Mouse (Mus musculus) liver, postnatal 0 days (tissue): ENCODE data around the gene Fzd1. TPM values are rescaled to one million over a fixed set of nuclear protein-coding genes. Genes with fewer than 3 reads are reported as not detected.

ENCODE experiments used
- ATAC-seq: fragments of 200-750 bp; cut with Nextera tagmentation; 2 replicates; pipeline ENCODE4 v1.8.0; 2017; ENCODE audit warnings: mild to moderate bottlenecking, moderate library complexity
- DNase-seq: peaks from one replicate; pipeline ENCODE4 v3.0.0-alpha.2; 2016
- H3K27ac ChIP-seq: fragments of 300-500 bp; sonication (generic); 2 replicates; pipeline ENCODE4 v1.5.1; 2014; ENCODE audit warnings: antibody characterized with exemption, moderate library complexity, mild to moderate bottlenecking, low read depth
- H3K27me3 ChIP-seq: fragments of 300-500 bp; sonication (generic); 2 replicates; pipeline ENCODE4 v1.6.1; 2014; ENCODE audit warnings: low read length, control low read depth, mixed read lengths; ENCODE audit not compliant: insufficient read depth
- H3K36me3 ChIP-seq: fragments of 300-500 bp; sonication (generic); replicated peaks from 2 replicates; pipeline ENCODE4 v1.6.1; 2014; ENCODE audit warnings: mild to moderate bottlenecking, control low read depth, low read length, moderate library complexity, mixed read lengths; ENCODE audit not compliant: insufficient read depth
- H3K4me1 ChIP-seq: fragments of 300-500 bp; sonication (generic); 2 replicates; pipeline ENCODE4 v1.6.1; 2014; ENCODE audit warnings: antibody characterized with exemption, mild to moderate bottlenecking, control low read depth; ENCODE audit not compliant: insufficient read depth
- H3K4me2 ChIP-seq: fragments of 300-500 bp; sonication (generic); 2 replicates; pipeline ENCODE4 v1.6.1; 2014; ENCODE audit warnings: low read depth, mild to moderate bottlenecking, low read length, moderate library complexity, mixed read lengths
- H3K4me3 ChIP-seq: fragments of 300-500 bp; sonication (generic); 2 replicates; pipeline ENCODE4 v1.5.1; 2014; ENCODE audit warnings: low read depth, low read length
- H3K9ac ChIP-seq: fragments of 300-500 bp; sonication (generic); replicated peaks from 2 replicates; pipeline ENCODE4 v1.6.1; 2014; ENCODE audit warnings: mild to moderate bottlenecking, moderate library complexity
- H3K9me3 ChIP-seq: fragments of 300-500 bp; sonication (generic); 2 replicates; pipeline ENCODE4 v1.6.1; 2016; ENCODE audit warnings: mild to moderate bottlenecking, control low read depth, low read length, mixed read lengths
- CTCF ChIP-seq: sonication (generic); IDR thresholded peaks from 2 replicates; pipeline ENCODE4 v1.5.1; 2016; ENCODE audit warnings: antibody characterized with exemption, low read depth
- EP300 ChIP-seq: IDR thresholded peaks from 2 replicates; pipeline ENCODE4 v1.6.1; 2016; ENCODE audit warnings: antibody characterized with exemption, low read depth, mild to moderate bottlenecking
- WGBS: fragments of 180-500 bp; shearing (Covaris S2); extraction: QIAGEN DNeasy Blood & Tissue Kit; methylation state at CpG from one replicate; pipeline ENCODE4 v1.1.7; 2014; ENCODE audit not compliant: insufficient replicate concordance; 5-methylcytosine and 5-hydroxymethylcytosine counted together
- polyA plus RNA-seq: library from polyadenylated mRNA; unstranded; fragments of >200 nt; fragmentation: Nextera tagmentation; extraction: Ambion mirVana; gene quantifications from 2 replicates; pipeline ENCODE4 v1.2.1, GENCODE M21; 2015

Fzd1 gene
- polyA plus RNA-seq, 1 experiment from 2014 or later, result 2.9 TPM

- H3K27me3 ChIP-seq, result no peaks in the 10 kb centered on the region
- WGBS, result 76% methylated on average over 3 of the region's 3 CpGs
- no peak overlapping the region for H3K9ac ChIP-seq
These were observed 30.6 kb upstream of the Fzd1 start for GRCm38 (mm10) chr5:4788484-4788883.

GRCm38 (mm10) chr5:4786816-4787215 lies 29.0 kb upstream of the Fzd1 start:
- H3K4me3 ChIP-seq, result no peak overlapping the region
- no peak for TF ChIP-seq CTCF
- TF ChIP-seq EP300, result no peak
- no peak overlapping the region for H3K4me2 ChIP-seq
- H3K4me1 ChIP-seq, result no peaks in the 10 kb centered on the region
- no peaks in the 10 kb centered on the region for H3K9me3 ChIP-seq
- no peaks in the 10 kb centered on the region for H3K27me3 ChIP-seq
- H3K9ac ChIP-seq, result no peak overlapping the region
- WGBS, result 49% methylated on average over 3 of the region's 3 CpGs
- no peaks in the 10 kb centered on the region for H3K36me3 ChIP-seq
- H3K27ac ChIP-seq, result no peak overlapping the region
- ATAC-seq (no peak), DNase-seq (no peak)

More at GRCm38 (mm10) chr5:4788484-4788883, 30.6 kb upstream of the Fzd1 start:
- DNase-seq, result no peak
- H3K27ac ChIP-seq, result no peak overlapping the region
- no peak overlapping the region for H3K4me2 ChIP-seq
- H3K36me3 ChIP-seq, result no peaks in the 10 kb centered on the region
- H3K4me1 ChIP-seq, result no peaks in the 10 kb centered on the region
- TF ChIP-seq CTCF (no peak), EP300 (no peak)
- ATAC-seq, result no peak
- no peaks in the 10 kb centered on the region for H3K9me3 ChIP-seq
- no peak overlapping the region for H3K4me3 ChIP-seq

- H3K4me1 ChIP-seq, result no peaks in the 10 kb centered on the region
- no peak overlapping the region for H3K9ac ChIP-seq
- no peaks in the 10 kb centered on the region for H3K36me3 ChIP-seq
- no peak overlapping the region for H3K4me3 ChIP-seq
- no peaks in the 10 kb centered on the region for H3K9me3 ChIP-seq
- WGBS, result 79% methylated on average over 3 of the region's 3 CpGs
- DNase-seq (no peak), ATAC-seq (no peak)
- H3K4me2 ChIP-seq, result no peak overlapping the region
- H3K27me3 ChIP-seq, result no peaks in the 10 kb centered on the region
- no peak overlapping the region for H3K27ac ChIP-seq
- TF ChIP-seq CTCF (no peak), EP300 (no peak)
These were observed 20.4 kb upstream of the Fzd1 start for GRCm38 (mm10) chr5:4778274-4778673.

- TF ChIP-seq CTCF, result no peak
- no peak for TF ChIP-seq EP300
- 52% methylated on average over 2 of the region's 2 CpGs for WGBS
- Histone ChIP-seq H3K36me3 (no peaks in the 10 kb centered on the region), H3K27ac (no peak overlapping the region), H3K9ac (no peak overlapping the region), H3K27me3 (no peaks in the 10 kb centered on the region), H3K4me1 (no peaks in the 10 kb centered on the region), H3K4me2 (no peak overlapping the region), H3K9me3 (no peaks in the 10 kb centered on the region), H3K4me3 (no peak overlapping the region)
- ATAC-seq, result no peak
- no peak for DNase-seq
These were observed 18.7 kb upstream of the Fzd1 start for GRCm38 (mm10) chr5:4776495-4776894.

GRCm38 (mm10) chr5:4773090-4773772 lies 15.4 kb upstream of the Fzd1 start:
- no peak overlapping the region for H3K27ac ChIP-seq
- H3K9me3 ChIP-seq, result no peaks in the 10 kb centered on the region
- TF ChIP-seq CTCF (no peak), EP300 (no peak)
- H3K9ac ChIP-seq, result no peak overlapping the region
- no peak overlapping the region for H3K4me2 ChIP-seq
- 60% methylated on average over 9 of the region's 9 CpGs for WGBS
- DNase-seq, result no peak
- H3K27me3 ChIP-seq, result no peaks in the 10 kb centered on the region
- ATAC-seq, result no peak
- no peak overlapping the region for H3K4me3 ChIP-seq
- no peaks in the 10 kb centered on the region for H3K4me1 ChIP-seq
- H3K36me3 ChIP-seq, result no peaks in the 10 kb centered on the region

GRCm38 (mm10) chr5:4770609-4771008 lies 12.8 kb upstream of the Fzd1 start:
- Histone ChIP-seq H3K9me3 (no peaks in the 10 kb centered on the region), H3K9ac (no peak overlapping the region), H3K4me1 (no peaks in the 10 kb centered on the region), H3K27me3 (no peaks in the 10 kb centered on the region), H3K4me3 (no peak overlapping the region), H3K36me3 (no peaks in the 10 kb centered on the region), H3K27ac (no peak overlapping the region), H3K4me2 (no peak overlapping the region)
- DNase-seq (no peak), ATAC-seq (no peak)
- TF ChIP-seq CTCF (no peak), EP300 (no peak)
- 55% methylated on average over 1 of the region's 1 CpGs for WGBS

GRCm38 (mm10) chr5:4767896-4768295 lies 10.1 kb upstream of the Fzd1 start:
- H3K4me3 ChIP-seq, result no peak overlapping the region
- WGBS, result 45% methylated on average over 2 of the region's 2 CpGs
- ATAC-seq, result no peak

More at GRCm38 (mm10) chr5:4767896-4768295, 10.1 kb upstream of the Fzd1 start:
- Histone ChIP-seq H3K4me2 (no peak overlapping the region), H3K9ac (no peak overlapping the region), H3K27ac (no peak overlapping the region), H3K9me3 (no peaks in the 10 kb centered on the region), H3K27me3 (no peaks in the 10 kb centered on the region), H3K4me1 (no peaks in the 10 kb centered on the region), H3K36me3 (no peaks in the 10 kb centered on the region)
- no peak for DNase-seq
- TF ChIP-seq EP300, result no peak
- no peak for TF ChIP-seq CTCF
